Mouse (Mus musculus) MEL (cell line): ENCODE results near the gene 2200002J24Rik. TPM values are rescaled to one million over a fixed set of nuclear protein-coding genes. Genes with fewer than 3 reads are reported as not detected.

Source experiments
- DNase-seq: peaks from one replicate; pipeline ENCODE4 v3.0.0; 2011; ENCODE audit warnings: low read depth, low spot score
- H3K27ac ChIP-seq: 2 replicates; pipeline ENCODE4 v1.5.1; 2012; ENCODE audit warnings: low read depth, mild to moderate bottlenecking, control low read depth, low read length, moderate library complexity; ENCODE audit not compliant: control insufficient read depth
- H3K27me3 ChIP-seq, 2 experiments: fragments of 150-350 bp in 1 of 2; sonication (generic) in 1 of 2; 2 replicates each; pipeline ENCODE4 v1.6.1; 2012; ENCODE audit warnings: low read length in 2 of 2, mild to moderate bottlenecking in 2 of 2, improper control_type of control experiment in 1 of 2, moderate library complexity in 1 of 2; ENCODE audit not compliant: insufficient read depth in 2 of 2, control insufficient read depth in 1 of 2
- H3K36me3 ChIP-seq, 2 experiments: 2 replicates each; pipeline ENCODE4 v1.6.1; 2012 to 2014; ENCODE audit warnings: low read length in 2 of 2, improper control_type of control experiment in 1 of 2, inconsistent platforms in 1 of 2, mild to moderate bottlenecking in 1 of 2; ENCODE audit not compliant: insufficient read depth in 2 of 2, control insufficient read depth in 1 of 2
- H3K4me1 ChIP-seq, 2 experiments: fragments of 150-350 bp in 1 of 2; sonication (generic) in 1 of 2; 2 replicates each; pipeline ENCODE4 v1.6.1; 2012; ENCODE audit warnings: low read length in 2 of 2, improper control_type of control experiment in 1 of 2, mild to moderate bottlenecking in 1 of 2; ENCODE audit not compliant: insufficient read depth in 2 of 2, control insufficient read depth in 1 of 2
- H3K4me3 ChIP-seq, 2 experiments: fragments of 150-350 bp in 1 of 2; sonication (generic) in 1 of 2; 2 replicates each; pipeline ENCODE4 v1.5.1; 2012; ENCODE audit warnings: low read depth in 2 of 2, low read length in 2 of 2, mild to moderate bottlenecking in 2 of 2, moderate library complexity in 2 of 2, control low read depth in 1 of 2, improper control_type of control experiment in 1 of 2; ENCODE audit not compliant: control insufficient read depth in 1 of 2, insufficient read depth in 1 of 2
- H3K79me2 ChIP-seq: 2 replicates; pipeline ENCODE4 v1.6.1; 2012; ENCODE audit warnings: mild to moderate bottlenecking, low read length, moderate library complexity; ENCODE audit not compliant: control insufficient read depth, poor library complexity, insufficient read depth
- H3K9ac ChIP-seq: 2 replicates; pipeline ENCODE4 v1.6.1; 2012; ENCODE audit warnings: low read depth, mild to moderate bottlenecking, control low read depth, low read length, moderate library complexity; ENCODE audit not compliant: control insufficient read depth, poor library complexity, severe bottlenecking
- H3K9me3 ChIP-seq: fragments of 150-350 bp; sonication (generic); replicated peaks from 2 replicates; pipeline ENCODE4 v1.6.1; 2012; ENCODE audit warnings: mild to moderate bottlenecking, low read length, improper control_type of control experiment, moderate library complexity; ENCODE audit not compliant: insufficient read depth
- BHLHE40 ChIP-seq: IDR thresholded peaks from 2 replicates; pipeline ENCODE4 v1.6.1; 2012; ENCODE audit warnings: low read depth, mild to moderate bottlenecking, inconsistent platforms, low read length, improper control_type of control experiment, borderline replicate concordance
- CHD1 ChIP-seq: IDR thresholded peaks from 2 replicates; pipeline ENCODE4 v1.6.1; 2012; ENCODE audit warnings: low read depth, mild to moderate bottlenecking, inconsistent platforms, low read length, improper control_type of control experiment
- CHD2 ChIP-seq: IDR thresholded peaks from 2 replicates; pipeline ENCODE4 v1.6.1; 2011; ENCODE audit warnings: low read length, improper control_type of control experiment
- CTCF ChIP-seq, 3 experiments: IDR thresholded peaks in 2 of 3; conservative IDR thresholded peaks in 1 of 3; 2 replicates each; pipeline ENCODE4 v1.5.1; 2011 to 2012; ENCODE audit warnings: low read length in 3 of 3, low read depth in 2 of 3, mild to moderate bottlenecking in 2 of 3, improper control_type of control experiment in 1 of 3, inconsistent platforms in 1 of 3, mixed read lengths in 1 of 3, moderate library complexity in 1 of 3; ENCODE audit not compliant: control insufficient read depth in 1 of 3, insufficient read depth in 1 of 3, poor library complexity in 1 of 3, severe bottlenecking in 1 of 3
- ELF1 ChIP-seq: IDR thresholded peaks from 2 replicates; pipeline ENCODE4 v1.6.1; 2014; ENCODE audit warnings: low read depth, mild to moderate bottlenecking, inconsistent platforms, low read length, improper control_type of control experiment, moderate library complexity
- EP300 ChIP-seq, 2 experiments: IDR thresholded peaks; 2 replicates each; pipeline ENCODE4 v1.6.1; 2011; ENCODE audit warnings: improper control_type of control experiment in 2 of 2, low read length in 2 of 2, low read depth in 1 of 2, mild to moderate bottlenecking in 1 of 2
- GABPA ChIP-seq: IDR thresholded peaks from 2 replicates; pipeline ENCODE4 v1.6.1; 2012; ENCODE audit warnings: low read depth, mild to moderate bottlenecking, inconsistent platforms, low read length, improper control_type of control experiment, moderate library complexity
- MAFK ChIP-seq: IDR thresholded peaks from 2 replicates; pipeline ENCODE4 v1.6.1; 2011; ENCODE audit warnings: low read depth, mild to moderate bottlenecking, low read length, improper control_type of control experiment, borderline replicate concordance
- MAX ChIP-seq: IDR thresholded peaks from 2 replicates; pipeline ENCODE4 v1.6.1; 2011; ENCODE audit warnings: low read length, improper control_type of control experiment
- MAZ ChIP-seq: IDR thresholded peaks from 2 replicates; pipeline ENCODE4 v1.6.1; 2012; ENCODE audit warnings: low read depth, mild to moderate bottlenecking, inconsistent platforms, low read length, improper control_type of control experiment
- MEF2A ChIP-seq: IDR thresholded peaks from 2 replicates; pipeline ENCODE4 v1.6.1; 2014; ENCODE audit warnings: low read depth, mild to moderate bottlenecking, inconsistent platforms, low read length, improper control_type of control experiment; ENCODE audit not compliant: poor library complexity, insufficient replicate concordance, severe bottlenecking; ENCODE audit errors: extremely low read depth
- MYB ChIP-seq: IDR thresholded peaks from 2 replicates; pipeline ENCODE4 v1.6.1; 2011; ENCODE audit warnings: mild to moderate bottlenecking, low read depth, low read length, improper control_type of control experiment
- MYC ChIP-seq: IDR thresholded peaks from 2 replicates; pipeline ENCODE4 v1.6.1; 2011; ENCODE audit warnings: low read depth, mild to moderate bottlenecking, low read length, improper control_type of control experiment, moderate library complexity
- NELFE ChIP-seq: IDR thresholded peaks from 2 replicates; pipeline ENCODE4 v1.6.1; 2011; ENCODE audit warnings: low read depth, low read length, improper control_type of control experiment
- NRF1 ChIP-seq: IDR thresholded peaks from 2 replicates; pipeline ENCODE4 v1.6.1; 2014; ENCODE audit warnings: low read depth, mild to moderate bottlenecking, inconsistent platforms, low read length, improper control_type of control experiment, moderate library complexity; ENCODE audit not compliant: poor library complexity, insufficient read depth, severe bottlenecking
- POLR2A ChIP-seq, 2 experiments: IDR thresholded peaks; 2 replicates each; pipeline ENCODE4 v1.6.1; 2011 to 2012; ENCODE audit warnings: low read length in 2 of 2, mild to moderate bottlenecking in 2 of 2, control low read depth in 1 of 2, improper control_type of control experiment in 1 of 2, low read depth in 1 of 2, moderate library complexity in 1 of 2; ENCODE audit not compliant: control insufficient read depth in 1 of 2, insufficient read depth in 1 of 2, poor library complexity in 1 of 2
- POLR2AphosphoS2 ChIP-seq: IDR thresholded peaks from 2 replicates; pipeline ENCODE4 v1.6.1; 2011; ENCODE audit warnings: low read length, improper control_type of control experiment
- POLR2AphosphoS5 ChIP-seq: IDR thresholded peaks from 2 replicates; pipeline ENCODE4 v1.6.1; 2012; ENCODE audit warnings: low read depth, borderline replicate concordance, mild to moderate bottlenecking, inconsistent platforms, low read length, moderate library complexity, mixed read lengths
- RAD21 ChIP-seq: IDR thresholded peaks from 2 replicates; pipeline ENCODE4 v1.6.1; 2011; ENCODE audit warnings: mild to moderate bottlenecking, low read depth, low read length, improper control_type of control experiment
- SMC3 ChIP-seq: IDR thresholded peaks from 2 replicates; pipeline ENCODE4 v1.6.1; 2011; ENCODE audit warnings: low read depth, low read length, improper control_type of control experiment
- TAL1 ChIP-seq: IDR thresholded peaks from 2 replicates; pipeline ENCODE4 v1.6.1; 2012; ENCODE audit warnings: mild to moderate bottlenecking, inconsistent platforms, low read length, moderate library complexity, mixed read lengths
- TBP ChIP-seq: IDR thresholded peaks from 2 replicates; pipeline ENCODE4 v1.8.0; 2011; ENCODE audit warnings: low read depth, low read length, improper control_type of control experiment
- TCF12 ChIP-seq: IDR thresholded peaks from 2 replicates; pipeline ENCODE4 v1.6.1; 2014; ENCODE audit warnings: low read depth, mild to moderate bottlenecking, inconsistent platforms, low read length, improper control_type of control experiment, moderate library complexity
- UBTF ChIP-seq: IDR thresholded peaks from 2 replicates; pipeline ENCODE4 v1.6.1; 2012; ENCODE audit warnings: low read depth, mild to moderate bottlenecking, inconsistent platforms, low read length, improper control_type of control experiment, moderate library complexity, borderline replicate concordance; ENCODE audit not compliant: insufficient read depth
- USF1 ChIP-seq: IDR thresholded peaks from 2 replicates; pipeline ENCODE4 v1.6.1; 2014; ENCODE audit warnings: low read depth, mild to moderate bottlenecking, inconsistent platforms, low read length, improper control_type of control experiment, moderate library complexity
- USF2 ChIP-seq, 2 experiments: IDR thresholded peaks; 2 replicates each; pipeline ENCODE4 v1.6.1; 2011 to 2012; ENCODE audit warnings: improper control_type of control experiment in 2 of 2, low read length in 2 of 2, borderline replicate concordance in 1 of 2, inconsistent platforms in 1 of 2, low read depth in 1 of 2, mild to moderate bottlenecking in 1 of 2; ENCODE audit not compliant: insufficient read depth in 1 of 2
- ZC3H11A ChIP-seq: IDR thresholded peaks from 2 replicates; pipeline ENCODE4 v1.6.1; 2012; ENCODE audit warnings: low read depth, mild to moderate bottlenecking, inconsistent platforms, low read length, improper control_type of control experiment
- ZKSCAN1 ChIP-seq: IDR thresholded peaks from 2 replicates; pipeline ENCODE4 v1.6.1; 2012; ENCODE audit warnings: low read depth, mild to moderate bottlenecking, inconsistent platforms, low read length, improper control_type of control experiment, moderate library complexity
- ZMIZ1 ChIP-seq: IDR thresholded peaks from 2 replicates; pipeline ENCODE4 v1.6.1; 2012; ENCODE audit warnings: low read depth, mild to moderate bottlenecking, inconsistent platforms, low read length, improper control_type of control experiment, moderate library complexity
- ZNF384 ChIP-seq: IDR thresholded peaks from 2 replicates; pipeline ENCODE4 v1.6.1; 2012; ENCODE audit warnings: low read depth, mild to moderate bottlenecking, inconsistent platforms, low read length, improper control_type of control experiment
- polyA plus RNA-seq, 2 experiments: library from polyadenylated mRNA; stranded (reverse) in 1 of 2; unstranded in 1 of 2; fragments of >175 nt in 1 of 2; fragments of >200 nt in 1 of 2; gene quantifications; 2 replicates each; pipeline versions ENCODE4 v1.2.1 to v1.2.4; 2012; ENCODE audit warnings: low replicate concordance in 2 of 2, low read depth in 1 of 2; ENCODE audit not compliant: insufficient read length in 2 of 2, insufficient read depth in 1 of 2, missing spikeins in 1 of 2
- total RNA-seq: library from RNA; depleted of rRNA; stranded (reverse); fragments of 300-350 nt; gene quantifications from 2 replicates; pipeline ENCODE4 v1.2.3, GENCODE M21; 2012

The 2200002J24Rik gene
- total and polyA plus RNA-seq, 3 experiments: 1.2 TPM; not detected in 2

GRCm38 (mm10) chr7:30664529-30665200 lies 34.1 kb upstream of the 2200002J24Rik start, which contains the start of gene Haus5 (continued):
- TF ChIP-seq MAZ (no peak), CHD2 (peak; percentile 90), NELFE (peak; percentile 48), USF1 (no peak), TCF12 (peak; percentile 44; the same call in 1 of the 2 replicates), CHD1 (no peak), ZC3H11A (no peak), POLR2AphosphoS5 (no peak), ZNF384 (no peak), ZKSCAN1 (no peak), BHLHE40 (no peak), CTCF (IDR thresholded peaks at IDR 0.05 in 2 of 3, conservative IDR thresholded peaks at IDR 0.05 in 1 of 3; ENCODE audit: control insufficient read depth in 1 of 3, insufficient read depth in 1 of 3, low read depth in 2 of 3, low read length in 3 of 3, poor library complexity in 1 of 3, severe bottlenecking in 1 of 3) (0 out of 6 replicates have a peak, but pooled peaks of 1 of the 3 experiments have one; percentile 4), ZMIZ1 (peak; percentile 67; the same call in 1 of the 2 replicates), TBP (peak; percentile 90), UBTF (no peak), EP300 (IDR thresholded peaks at IDR 0.05; ENCODE audit: low read depth in 1 of 2, low read length in 2 of 2) (no peak), MYC (no peak), TAL1 (no peak), MAFK (no peak), POLR2AphosphoS2 (no peak; the same call in 1 of the 2 replicates), RAD21 (no peak), ELF1 (0 out of 2 replicates have a peak, but pooled peaks have one; percentile 49)

- no peaks in the 10 kb centered on the region for H3K9me3 ChIP-seq
- no peak overlapping the region for H3K27ac ChIP-seq
- peaks cover 3% of the 10 kb centered on the region; the same call in 1 of the 2 replicates for H3K79me2 ChIP-seq
- no peaks in the 10 kb centered on the region for H3K36me3 ChIP-seq
- H3K4me1 ChIP-seq: no peaks in the 10 kb centered on the region
- H3K4me3 ChIP-seq: peak overlapping the region; percentile 82 to 93
- peaks cover 0 to 4% of the 10 kb centered on the region in 2 experiments; a peak in 3 of 4 replicates for H3K27me3 ChIP-seq
- peak overlapping the region; percentile 95 for H3K9ac ChIP-seq
- TF ChIP-seq MAZ (no peak), SMC3 (no peak), CTCF (IDR thresholded peaks at IDR 0.05 in 2 of 3, conservative IDR thresholded peaks at IDR 0.05 in 1 of 3; ENCODE audit: control insufficient read depth in 1 of 3, insufficient read depth in 1 of 3, low read depth in 2 of 3, low read length in 3 of 3, poor library complexity in 1 of 3, severe bottlenecking in 1 of 3) (no peak), USF2 (IDR thresholded peaks at IDR 0.05; ENCODE audit: borderline replicate concordance in 1 of 2, insufficient read depth in 1 of 2, low read depth in 1 of 2, low read length in 2 of 2) (no peak), TAL1 (no peak), MAFK (no peak), ELF1 (no peak), TCF12 (no peak), MAX (no peak), GABPA (no peak), UBTF (no peak), POLR2A (IDR thresholded peaks at IDR 0.05; ENCODE audit: control insufficient read depth in 1 of 2, insufficient read depth in 1 of 2, low read depth in 1 of 2, low read length in 2 of 2, poor library complexity in 1 of 2) (no peak), NRF1 (no peak), MYB (no peak), ZMIZ1 (no peak), NELFE (no peak), EP300 (IDR thresholded peaks at IDR 0.05; ENCODE audit: low read depth in 1 of 2, low read length in 2 of 2) (no peak), MEF2A (no peak)
- DNase-seq: peak; percentile 47
Measured at GRCm38 (mm10) chr7:30665321-30665720, 33.4 kb upstream of the 2200002J24Rik start.
